Mouse (Mus musculus): ENCODE measurements around the gene Gm1113. TPM values are rescaled to one million over a fixed set of nuclear protein-coding genes. Genes with fewer than 3 reads are reported as not detected.

The Gm1113 gene
- polyA plus RNA-seq, 3 experiments from 2014 or later, result not detected

DNA sequence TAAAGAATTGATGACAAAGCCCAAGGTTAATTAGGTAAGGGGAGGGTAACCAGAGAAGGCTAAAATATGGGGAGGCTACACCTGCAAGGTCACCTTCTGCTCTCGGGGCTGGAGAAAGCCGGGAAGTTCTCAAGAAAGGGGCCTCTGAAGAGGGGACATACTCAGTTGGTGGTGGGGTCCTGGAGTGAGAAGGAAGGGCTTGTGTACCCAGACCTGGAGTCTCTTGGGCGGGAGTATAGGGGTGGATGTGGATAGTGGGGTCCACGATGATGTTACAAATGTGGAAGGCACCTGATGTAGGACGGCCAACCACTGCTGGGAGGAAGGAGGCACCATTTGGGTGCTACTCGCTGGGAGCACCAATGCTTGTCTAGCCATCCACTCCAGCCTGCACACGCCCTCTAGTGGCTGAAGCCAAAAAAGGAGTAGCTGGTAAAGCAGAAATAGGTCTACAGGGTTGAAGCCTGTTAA is 5.9 kb upstream of the Gm1113 start:
- ATAC-seq, result peak; percentile 86

DNA sequence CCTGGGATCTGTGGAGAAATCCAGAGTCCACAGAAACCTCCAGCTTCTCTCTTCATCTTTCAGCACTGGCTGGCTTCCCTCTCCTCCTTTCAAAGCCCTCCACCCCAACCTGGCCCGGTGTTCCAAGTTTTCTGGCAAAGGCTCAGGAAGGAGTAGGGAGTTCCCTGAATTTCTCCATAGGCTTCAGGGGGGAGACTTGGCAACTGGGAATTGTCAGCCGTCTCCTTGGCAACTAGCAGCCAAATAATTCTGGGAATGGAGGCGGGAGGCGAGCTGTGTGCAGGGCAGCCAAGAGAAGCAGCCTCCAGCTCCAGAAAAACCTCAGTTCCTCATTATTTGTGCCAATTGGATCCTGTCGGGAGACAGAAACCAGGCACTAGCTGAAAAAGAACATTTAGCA is 5.5 kb upstream of the Gm1113 start:
- ATAC-seq, result no peak

GRCm38 (mm10) chr9:35522821-35523515 is 4.9 kb upstream of the Gm1113 start:
- ATAC-seq, result no peak

- no peak for ATAC-seq
These were observed 4.2 kb upstream of the Gm1113 start for GRCm38 (mm10) chr9:35522241-35522640.

GRCm38 (mm10) chr9:35520631-35521348 is 2.7 kb upstream of the Gm1113 start:
- ATAC-seq, result no peak

DNA sequence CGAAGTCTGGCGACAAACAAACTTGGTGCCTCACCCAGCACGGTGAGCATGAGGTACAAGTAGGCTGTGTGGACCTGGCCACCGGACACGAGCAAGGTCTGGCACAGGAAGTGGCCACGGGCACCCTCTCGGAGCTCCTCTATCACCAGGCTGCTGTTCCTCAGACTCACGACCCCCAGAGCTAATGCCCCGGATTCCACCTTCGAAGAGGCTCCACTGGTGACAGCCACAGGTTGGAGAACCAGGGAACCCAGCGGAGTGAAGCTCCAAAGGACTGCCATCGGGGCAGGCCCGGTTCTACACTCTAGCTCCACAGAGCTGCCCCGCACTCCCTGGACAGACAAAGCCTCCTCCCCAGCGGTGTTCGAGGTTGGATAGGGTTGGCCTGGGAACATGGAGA is 1.4 kb downstream of the Gm1113 start:
- no peak for ATAC-seq

- no peak for ATAC-seq
These were observed 1.9 kb downstream of the Gm1113 start for GRCm38 (mm10) chr9:35516182-35516581.

DNA sequence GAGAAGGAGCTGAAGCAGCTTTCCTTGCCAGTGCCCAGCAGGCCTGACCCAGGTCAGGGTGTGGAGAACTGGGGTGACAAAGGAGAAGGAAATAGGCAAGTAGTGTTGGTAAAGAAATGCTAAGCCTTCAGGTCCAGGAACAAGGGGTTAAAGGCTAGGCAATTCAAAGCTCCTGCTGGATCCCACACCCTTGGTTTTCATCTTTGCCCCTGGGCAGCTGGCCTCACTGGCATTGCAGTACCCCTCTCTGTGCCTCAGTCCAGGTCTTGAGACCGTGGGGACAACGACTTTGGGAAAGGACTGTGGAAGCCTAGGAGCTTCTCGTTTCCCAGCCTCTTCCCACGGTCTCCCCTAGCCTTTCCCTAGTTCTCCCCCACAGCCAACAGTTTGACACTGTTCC is 4.2 kb downstream of the Gm1113 start:
- ATAC-seq, result no peak

DNA sequence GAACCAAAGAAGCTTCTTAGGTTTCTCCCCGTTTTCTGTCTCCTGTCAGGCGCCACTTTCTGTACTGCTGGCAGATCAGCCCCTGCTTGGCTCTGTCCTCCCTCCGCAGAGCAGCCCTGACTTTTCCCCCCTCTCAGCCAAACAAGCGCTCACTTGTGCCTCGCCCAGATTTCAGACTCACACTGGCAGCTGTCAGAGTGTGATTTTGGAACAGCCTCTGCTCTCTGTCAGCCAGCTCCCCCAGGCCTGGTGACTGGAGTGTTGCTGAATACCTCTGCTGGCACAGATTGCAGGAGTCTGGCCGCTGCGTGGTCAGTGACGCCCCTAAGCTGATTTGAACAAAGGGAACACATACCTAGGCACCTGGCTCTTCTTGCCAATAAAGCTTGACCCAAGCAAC is 9.8 kb downstream of the Gm1113 start:
- ATAC-seq, result no peak

DNA sequence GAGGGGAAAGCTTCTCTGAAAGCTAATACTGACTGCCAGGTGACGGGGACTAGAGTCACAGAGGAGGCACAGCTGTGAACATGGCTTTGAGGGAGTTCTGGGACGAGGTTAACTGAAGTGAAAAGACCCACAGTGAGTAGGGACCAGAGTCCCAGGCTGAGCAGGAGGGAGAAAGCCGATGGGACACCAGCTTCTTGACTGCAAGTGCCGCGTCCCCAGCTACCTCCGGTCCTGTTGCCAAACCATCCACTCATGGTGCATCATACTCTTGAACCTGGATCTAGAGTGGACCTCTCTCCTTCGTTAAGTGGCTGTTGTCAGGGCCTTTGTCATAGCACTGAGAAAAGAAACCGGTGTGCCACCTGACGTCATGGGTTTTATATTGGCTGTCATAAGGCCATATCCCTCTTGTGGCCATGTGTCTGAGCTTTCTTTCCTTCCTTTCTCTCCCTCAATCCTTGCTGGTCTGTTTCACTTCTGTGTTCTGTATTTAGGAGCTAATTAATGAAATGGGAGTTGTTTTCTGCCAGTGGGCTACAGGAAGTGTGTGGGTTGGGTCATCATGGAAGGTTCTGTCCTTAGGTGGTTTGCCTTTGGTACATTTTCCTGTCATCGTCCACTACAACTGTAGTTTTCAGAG is 15.6 kb downstream of the Gm1113 start:
- ATAC-seq, result no peak

DNA sequence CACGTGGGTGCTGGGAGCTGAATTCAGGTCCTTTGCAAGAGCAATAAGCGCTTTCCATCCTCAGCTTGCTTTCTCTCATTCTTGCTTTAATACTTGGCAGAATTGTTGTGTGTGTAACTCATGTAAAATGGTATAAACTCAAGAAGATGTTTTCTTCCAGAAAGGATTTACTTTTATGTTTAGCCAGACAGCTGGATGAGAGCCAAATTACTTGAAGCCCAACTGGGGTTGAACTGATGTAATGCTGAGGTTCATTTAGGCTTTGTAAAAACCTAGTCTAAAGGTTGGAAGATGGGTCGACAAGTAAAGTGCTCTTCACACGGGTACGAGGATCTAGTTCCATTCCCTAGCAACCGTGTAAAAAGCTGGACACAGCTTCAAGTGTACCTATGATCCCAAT is 18.1 kb downstream of the Gm1113 start:
- ATAC-seq, result no peak

GRCm38 (mm10) chr9:35495471-35495870 is 22.6 kb downstream of the Gm1113 start:
- ATAC-seq, result peak; percentile 88

- ATAC-seq, result no peak
These were observed 23.1 kb downstream of the Gm1113 start for GRCm38 (mm10) chr9:35494937-35495336.

DNA sequence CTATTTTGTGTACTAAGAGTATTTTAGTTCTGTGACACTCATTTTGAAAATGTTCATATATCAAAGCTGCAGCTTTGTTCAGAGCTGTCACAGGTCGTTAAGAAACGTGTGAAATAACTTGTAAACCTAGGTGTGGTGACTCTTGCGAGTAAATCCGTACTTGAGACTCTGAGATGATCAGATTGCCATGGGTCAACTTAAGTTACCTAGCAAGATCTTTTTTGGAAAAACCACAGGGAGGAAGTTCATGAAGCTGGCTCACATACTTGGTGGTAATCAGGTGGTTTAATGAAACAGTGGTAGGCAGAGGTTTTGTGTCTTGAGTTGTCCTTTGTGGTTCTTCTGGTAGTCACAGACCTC is 24.4 kb downstream of the Gm1113 start:
- ATAC-seq, result no peak

DNA sequence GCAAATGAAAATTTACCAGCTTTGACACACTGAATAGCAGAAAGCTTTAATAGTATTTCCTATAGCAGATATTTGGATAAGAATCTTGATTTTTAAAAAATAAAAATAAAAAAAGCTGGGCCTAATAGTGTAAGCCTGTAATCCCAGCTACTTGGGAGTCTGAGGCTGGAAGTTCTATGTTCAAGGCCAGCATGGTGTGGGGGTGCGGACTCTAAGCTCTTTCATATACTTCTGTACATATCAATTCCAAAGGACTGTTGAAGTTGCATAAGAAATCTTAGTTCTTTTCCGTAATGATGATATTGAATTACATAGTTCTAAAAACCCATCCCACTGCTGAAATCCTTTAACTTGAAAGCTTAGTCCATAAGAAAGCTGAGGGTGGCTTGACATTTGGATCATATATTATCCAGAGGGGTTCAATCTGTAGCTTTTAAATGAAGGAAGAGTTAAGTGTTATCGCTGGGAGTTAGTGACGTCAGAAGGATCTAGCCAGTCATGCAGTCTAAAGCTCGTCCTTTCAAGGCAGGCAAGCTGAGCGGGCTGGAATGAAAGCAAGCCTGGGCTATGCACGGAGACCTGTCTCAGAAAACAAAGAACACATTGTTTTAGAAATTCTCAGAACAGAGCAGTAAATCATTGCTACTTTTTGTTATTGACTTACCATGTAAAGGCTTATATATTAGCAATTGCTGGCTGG is 24.9 kb downstream of the Gm1113 start:
- ATAC-seq, result no peak

- ATAC-seq, result no peak
These were observed 26.8 kb downstream of the Gm1113 start for GRCm38 (mm10) chr9:35491109-35491866.

GRCm38 (mm10) chr9:35488496-35488895 is 29.6 kb downstream of the Gm1113 start:
- ATAC-seq, result no peak

GRCm38 (mm10) chr9:35486616-35487015 is 31.5 kb downstream of the Gm1113 start:
- ATAC-seq, result no peak

DNA sequence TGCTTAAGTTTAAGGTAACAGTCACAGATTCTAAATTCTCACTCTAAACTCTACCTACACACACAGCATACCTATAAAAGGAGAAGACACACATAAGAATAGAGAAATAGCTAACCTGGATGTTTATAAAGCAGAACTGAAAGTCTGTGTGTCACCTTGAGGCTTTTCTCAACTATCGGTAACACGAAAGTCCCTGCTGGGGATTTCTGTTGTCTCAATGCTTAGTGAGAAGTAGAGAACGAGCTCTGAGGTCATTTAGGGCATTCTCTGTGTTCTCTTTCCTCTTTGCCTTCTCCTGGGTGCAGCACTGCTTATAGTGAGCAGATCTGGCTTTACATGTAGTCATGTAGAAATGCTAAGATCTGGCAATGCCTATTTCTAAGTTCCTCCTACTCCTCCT is 34.1 kb downstream of the Gm1113 start:
- ATAC-seq, result no peak

DNA sequence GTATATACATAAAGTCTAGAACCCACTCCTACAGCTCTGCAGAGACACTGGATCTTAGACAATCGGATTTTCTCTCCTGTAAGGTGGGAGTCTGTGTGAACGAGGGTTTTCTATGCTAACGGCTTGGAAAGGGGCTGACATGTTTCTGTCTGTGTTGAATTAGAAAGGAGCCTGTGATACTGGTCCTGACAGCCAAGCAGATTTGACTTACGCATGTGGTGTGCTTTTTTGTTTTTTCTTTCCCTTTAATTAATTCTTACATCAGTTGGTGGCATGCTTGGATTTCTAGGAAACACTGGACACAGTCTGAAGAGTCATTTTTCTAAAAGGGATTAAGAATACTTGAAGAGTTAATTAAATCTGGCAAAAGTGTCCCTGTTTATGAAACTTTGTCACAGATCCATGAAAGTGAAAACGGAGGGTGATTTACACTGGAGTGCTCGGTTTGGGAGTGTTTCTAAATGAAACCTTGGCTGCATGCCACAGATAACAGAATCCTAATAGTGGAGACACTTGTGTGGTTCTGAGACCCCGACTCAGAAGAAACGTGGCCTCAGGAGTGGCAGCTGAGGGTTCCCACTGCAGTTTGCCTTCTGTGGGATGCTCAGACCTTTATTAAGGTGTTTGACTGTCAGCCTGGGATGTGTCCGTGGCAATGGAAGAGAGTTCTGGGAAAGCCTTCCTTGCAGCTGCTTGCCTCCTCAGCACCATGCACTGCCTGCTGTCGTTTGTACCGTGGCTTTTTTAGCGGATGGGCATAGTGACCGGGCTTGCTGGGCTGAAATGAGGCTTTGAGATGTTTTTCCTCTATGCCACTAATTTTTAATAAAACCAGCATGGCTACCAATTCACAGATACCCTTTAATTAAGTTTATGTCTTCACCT is 35.8 kb downstream of the Gm1113 start:
- ATAC-seq, result no peak

DNA sequence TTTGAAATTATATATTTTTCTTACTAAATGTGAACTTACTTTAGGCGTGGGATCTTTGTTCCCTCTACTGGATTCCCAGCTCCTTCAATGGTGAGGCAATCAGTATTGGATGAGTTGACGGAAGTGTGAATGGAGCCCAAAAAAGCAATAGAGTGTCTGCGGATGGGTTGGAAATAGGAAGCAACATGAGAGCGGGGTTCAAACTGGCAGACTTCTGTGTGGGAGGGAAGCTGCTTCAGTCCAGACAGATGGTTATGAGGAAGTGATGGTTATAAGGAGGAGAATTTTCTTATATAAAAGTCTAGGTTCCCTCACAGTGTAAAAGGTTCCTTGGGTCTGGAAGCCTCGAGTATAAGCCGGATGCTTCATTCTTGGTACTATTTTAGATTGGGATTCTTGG is 38.6 kb downstream of the Gm1113 start:
- no peak for ATAC-seq
